Mouse (Mus musculus) frontal cortex, adult (tissue): ENCODE measurements around the gene 3110001I22Rik.
"Not testable (repeated sequence)": the region's sequence is repeated elsewhere in the genome, so short reads cannot be mapped to it uniquely, and the experiment has no call there.

Experiments used
- ATAC-seq: cut with Nextera tagmentation; 2 replicates; pipeline ENCODE4 v1.9.2; 2017; ENCODE audit warnings: mild to moderate bottlenecking, moderate library complexity, mixed read lengths; ENCODE audit not compliant: low TSS enrichment

The 3110001I22Rik gene

DNA sequence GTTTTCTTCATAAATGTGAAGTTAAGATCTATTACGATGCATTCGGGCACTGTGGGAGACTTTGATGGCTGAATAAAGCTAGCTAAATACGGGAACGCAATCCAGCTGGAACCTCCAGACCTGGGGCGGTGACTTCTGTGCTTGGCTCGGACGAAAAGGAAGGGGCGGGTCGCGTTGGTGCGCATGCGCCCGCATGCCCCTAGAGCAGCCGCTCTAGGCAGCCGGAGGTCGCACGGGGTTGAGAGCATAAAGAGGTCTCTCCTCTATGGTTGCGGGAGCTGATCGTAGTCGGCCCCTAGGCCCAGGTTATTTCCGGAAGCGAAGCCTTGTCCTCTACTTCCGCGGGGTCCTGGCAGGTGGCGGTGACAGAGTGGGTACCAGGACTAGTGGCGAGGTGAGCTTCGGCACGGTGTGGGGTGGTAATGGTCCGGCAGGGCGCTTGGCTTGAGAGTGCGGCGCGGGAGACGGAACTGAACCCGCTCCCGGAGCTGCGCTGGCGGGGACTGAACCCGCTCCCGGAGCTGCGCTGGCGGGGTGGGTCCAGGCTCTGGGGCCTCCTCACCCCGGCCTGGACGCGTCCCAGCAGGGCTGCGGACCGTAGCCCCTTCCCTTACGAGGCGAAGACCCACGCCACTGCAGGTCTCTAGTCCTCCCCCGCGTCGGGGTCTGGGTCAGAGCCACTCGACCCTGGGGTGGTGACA, at the start of gene 3110001I22Rik, which contains the start of gene Bfar:
TSS of gene 3110001I22Rik (plus strand) at position 245 of the 701 bp plus-strand sequence.
TSS of gene Bfar (plus strand) at position 174 of the 701 bp plus-strand sequence.
- peak; percentile 82 for ATAC-seq

DNA sequence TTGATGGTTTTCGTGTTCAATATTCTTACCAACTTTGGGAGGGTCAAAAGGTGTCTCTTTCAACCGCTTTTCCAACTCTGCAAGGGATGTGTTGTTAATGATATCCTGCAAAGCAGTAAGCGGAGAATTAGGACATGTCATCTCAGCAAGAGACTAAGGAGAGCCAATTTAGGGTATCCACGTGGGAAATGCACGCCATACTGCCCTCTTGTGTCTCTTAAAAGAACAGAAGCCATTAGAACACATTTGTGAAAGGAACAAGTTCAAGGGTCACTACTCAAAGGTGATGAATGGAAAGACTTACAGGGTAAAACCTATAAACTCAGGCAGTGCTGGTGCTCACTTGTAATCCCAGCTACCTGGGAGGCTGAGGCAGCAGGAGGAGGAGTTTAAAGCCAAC, 43.4 kb upstream of the 3110001I22Rik start:
- ATAC-seq: no peak

DNA sequence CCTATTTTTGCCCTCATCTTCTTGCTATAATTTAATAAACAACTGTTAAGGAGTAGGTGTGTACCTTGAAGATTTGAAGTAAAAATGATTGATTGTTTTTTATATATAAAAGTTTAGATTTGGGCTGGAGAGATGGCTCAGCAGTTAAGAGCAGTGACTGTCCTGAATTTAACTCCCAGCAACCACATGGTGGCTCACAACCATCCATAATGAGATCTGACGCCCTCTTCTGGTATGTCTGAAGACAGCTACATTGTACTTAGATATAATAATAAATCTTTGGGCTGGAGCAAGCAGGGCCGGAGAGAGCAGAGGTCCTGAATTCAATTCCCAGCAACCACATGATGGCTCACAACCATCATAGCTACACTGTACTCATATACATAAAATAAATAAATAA, 33.5 kb upstream of the 3110001I22Rik start:
- not testable (repeated sequence) for ATAC-seq

DNA sequence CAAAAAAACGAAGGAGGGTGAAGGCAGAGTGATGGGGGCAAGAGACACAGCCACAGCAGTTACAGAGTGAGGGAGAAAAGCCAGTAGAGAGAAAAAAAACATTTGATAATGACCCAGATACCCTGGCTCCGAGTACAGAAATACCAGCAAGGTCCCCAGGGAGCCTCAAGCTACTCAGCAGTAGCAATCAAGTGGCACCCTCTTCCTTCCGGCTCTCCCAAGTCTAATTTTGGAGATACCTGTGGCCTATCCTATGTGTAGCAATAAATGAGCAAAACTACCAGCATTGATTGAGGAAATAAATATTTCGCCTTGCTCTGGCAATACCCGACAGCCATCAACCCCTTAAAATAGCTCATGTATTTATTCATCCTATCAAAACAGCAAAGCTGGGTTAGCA, 32.2 kb upstream of the 3110001I22Rik start:
- ATAC-seq: no peak

DNA sequence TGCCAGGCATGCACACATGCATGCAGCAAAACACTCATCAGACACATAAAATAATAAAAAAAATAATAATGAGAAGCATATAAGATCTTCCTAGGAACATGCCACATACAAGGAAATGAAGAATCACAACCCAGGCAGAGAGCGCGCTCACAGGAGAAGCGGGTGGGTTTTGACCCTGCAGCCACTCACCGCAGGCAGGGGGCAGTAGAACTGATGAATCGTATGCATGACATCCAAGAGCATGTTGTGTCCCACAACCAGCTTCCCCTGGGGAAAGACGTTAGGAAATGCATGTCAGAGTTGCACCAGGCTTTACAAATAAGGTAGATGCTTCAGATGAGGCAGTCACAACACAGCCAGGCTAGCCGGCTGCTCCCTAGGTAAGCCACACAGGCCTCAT, 31.7 kb upstream of the 3110001I22Rik start:
- no peak for ATAC-seq

DNA sequence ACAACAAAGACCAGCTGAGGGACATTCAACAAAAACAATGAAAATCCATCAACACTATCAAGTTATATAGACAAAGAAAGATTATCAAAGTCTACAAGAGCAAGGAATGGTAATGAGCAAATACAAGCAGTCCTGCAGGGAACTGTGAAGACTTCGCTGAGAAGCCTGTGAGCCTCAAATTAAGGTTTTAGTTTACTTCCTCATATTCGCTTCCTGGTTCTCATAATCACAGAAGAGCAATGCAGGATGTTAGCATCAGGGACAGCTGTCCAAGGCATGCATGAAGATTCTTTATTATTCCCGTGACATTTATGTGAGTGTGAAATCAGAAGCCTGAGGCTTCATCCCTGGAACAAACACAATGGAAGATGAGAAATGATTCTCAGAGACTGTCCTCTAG, 27.3 kb upstream of the 3110001I22Rik start:
- ATAC-seq: no peak

DNA sequence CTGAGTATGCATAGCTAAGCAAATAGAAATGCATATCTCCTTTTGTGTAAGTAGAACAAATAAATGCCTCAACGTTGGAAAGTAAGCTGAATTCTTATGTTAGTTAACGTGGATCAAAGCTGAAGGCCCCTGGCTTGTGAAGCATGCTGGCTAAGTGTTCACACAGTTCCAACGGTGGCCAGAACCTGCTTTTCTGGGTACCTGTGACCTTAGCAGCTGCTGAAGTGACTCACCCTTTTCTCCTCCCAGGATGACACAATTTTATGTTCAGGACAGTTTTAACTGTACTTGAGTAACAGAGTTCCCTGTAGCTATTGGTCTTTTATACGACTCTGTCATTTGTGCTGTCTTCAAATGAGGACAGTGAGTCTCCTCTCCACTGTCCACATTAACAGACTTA, 25.8 kb upstream of the 3110001I22Rik start:
- no peak for ATAC-seq

DNA sequence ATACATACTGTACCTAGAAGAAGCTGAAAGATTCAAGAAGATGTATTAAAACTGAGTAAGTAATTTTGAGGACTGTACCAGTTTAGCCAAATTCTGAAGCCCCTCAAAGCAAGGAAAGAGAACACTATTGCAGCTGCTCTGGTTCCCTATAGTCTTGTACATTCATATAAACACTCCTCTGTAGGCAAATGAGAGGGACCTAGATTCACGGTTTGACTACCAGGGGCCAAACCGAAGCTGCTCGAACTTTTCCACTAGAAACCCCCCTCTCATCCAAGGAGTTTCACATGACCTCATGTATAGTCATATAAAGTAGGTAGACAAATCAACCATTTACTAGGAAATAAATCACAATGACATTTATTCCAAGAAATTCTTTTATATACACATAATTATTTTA, 12.8 kb upstream of the 3110001I22Rik start:
- ATAC-seq: no peak

DNA sequence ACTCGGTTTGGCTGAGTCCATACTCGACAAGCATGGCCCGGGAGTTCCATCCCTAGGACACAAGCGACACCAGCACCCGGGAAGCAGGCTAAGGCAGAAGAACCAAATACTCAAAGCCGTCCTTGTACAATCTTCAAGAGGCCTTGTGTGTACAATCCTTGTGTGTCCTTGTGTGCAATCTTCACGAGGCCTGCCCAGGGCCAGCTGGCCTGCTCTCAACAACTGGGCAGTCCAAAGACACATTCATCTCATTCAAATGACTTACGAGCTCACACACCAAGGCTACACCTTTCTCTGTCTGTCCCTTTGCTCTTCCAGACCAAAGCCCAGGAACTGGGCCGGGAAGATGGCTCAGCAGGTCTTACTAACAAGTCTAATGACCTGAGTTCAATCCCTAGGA, 11.0 kb upstream of the 3110001I22Rik start:
- no peak for ATAC-seq

DNA sequence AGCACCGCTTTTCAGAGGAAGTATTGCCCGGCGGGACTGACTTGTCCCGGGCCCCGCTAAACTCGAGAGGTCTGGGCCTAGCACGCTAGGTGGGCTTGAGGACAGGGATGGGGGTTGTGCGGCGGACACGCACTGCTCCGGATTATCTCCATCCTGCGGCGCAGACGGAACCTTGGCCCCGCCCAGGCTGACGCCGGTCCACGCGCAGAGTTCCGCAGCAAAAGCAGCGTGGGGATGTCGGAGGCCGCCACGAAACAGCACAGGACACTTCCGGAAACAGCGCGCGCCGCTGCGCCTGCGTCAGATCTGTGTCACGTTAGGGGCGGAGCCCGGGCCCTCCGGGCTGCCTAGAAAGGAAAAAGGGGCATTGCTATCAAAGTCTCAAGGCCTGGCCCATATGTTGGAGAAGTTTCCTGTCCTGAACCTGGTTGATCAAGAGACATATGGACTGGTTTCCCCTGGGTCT, 3.8 kb upstream of the 3110001I22Rik start, which contains the start of gene Parn:
TSS of gene Parn (minus strand) at position 293 of the 466 bp plus-strand sequence.
- ATAC-seq: peak; percentile 90

DNA sequence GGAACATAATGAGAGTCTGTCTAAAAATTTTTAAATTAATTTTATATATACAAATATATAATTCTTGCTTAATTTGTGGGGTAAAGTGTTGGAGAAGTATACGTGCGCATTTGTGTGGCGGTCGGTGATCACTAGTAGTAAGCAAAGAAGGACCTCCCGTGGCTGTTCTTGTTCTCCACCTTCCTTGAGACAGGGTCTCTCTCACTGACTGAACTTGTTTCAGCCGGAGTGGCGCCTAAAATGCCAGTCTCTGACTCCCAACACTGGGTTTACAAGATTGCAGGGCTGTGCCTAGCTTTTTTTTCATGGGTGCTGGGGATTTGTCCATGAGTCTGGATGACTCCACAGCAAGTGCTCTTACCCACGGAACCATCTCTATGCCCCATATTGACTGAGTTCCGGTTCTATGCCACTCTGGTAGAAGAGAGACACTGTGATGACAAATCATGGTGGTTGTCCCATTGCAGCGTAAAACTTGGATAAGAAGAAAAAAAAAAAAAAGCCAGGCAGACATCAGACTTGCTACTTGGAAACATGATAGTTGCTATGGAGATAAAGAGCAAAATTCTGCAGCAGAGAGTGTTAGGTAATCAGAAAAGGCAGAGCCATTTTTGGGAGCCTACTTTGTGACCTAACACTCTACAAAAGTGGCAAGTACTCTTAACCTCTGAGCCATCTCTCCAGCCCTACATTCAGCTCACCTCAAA, 3.2 kb upstream of the 3110001I22Rik start:
- no peak for ATAC-seq

DNA sequence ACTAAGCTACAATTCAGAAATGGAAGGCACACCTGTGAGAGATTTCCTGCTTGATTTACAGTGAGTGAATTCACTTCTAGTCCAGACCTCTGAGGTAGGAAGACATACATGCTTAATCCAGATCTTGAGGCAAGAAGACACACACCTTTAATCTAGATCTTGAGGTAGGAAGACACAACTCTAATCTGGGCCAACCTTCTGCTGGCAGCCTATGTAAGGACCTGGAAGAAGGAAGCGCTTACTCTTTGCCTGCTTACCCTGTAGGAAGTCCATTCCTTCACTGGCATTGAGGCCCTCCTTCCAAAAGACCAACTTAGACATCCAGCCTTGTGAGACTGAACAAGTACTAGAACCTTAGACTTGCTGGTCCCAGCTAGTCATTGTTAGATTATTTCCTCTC, 2.4 kb upstream of the 3110001I22Rik start:
- no peak for ATAC-seq

DNA sequence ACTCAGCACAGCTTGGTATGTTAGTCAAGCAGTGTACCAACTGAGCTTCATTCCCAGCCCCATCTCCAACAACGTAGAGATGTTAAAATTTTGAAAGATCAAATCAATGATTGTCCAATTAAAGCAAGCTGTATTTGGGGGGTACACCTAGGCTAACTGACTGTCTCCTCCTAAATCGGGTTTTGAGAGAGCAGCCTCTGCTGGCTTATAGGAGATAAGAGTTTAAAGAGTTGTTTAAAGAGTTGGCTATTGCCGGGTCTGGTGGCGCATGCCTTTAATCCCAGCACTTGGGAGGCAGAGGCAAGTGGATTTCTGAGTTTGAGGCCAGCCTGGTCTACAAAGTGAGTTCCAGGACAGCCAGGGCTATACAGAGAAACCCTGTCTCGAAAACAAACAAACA, 833 bp upstream of the 3110001I22Rik start:
- ATAC-seq: not testable (repeated sequence)

DNA sequence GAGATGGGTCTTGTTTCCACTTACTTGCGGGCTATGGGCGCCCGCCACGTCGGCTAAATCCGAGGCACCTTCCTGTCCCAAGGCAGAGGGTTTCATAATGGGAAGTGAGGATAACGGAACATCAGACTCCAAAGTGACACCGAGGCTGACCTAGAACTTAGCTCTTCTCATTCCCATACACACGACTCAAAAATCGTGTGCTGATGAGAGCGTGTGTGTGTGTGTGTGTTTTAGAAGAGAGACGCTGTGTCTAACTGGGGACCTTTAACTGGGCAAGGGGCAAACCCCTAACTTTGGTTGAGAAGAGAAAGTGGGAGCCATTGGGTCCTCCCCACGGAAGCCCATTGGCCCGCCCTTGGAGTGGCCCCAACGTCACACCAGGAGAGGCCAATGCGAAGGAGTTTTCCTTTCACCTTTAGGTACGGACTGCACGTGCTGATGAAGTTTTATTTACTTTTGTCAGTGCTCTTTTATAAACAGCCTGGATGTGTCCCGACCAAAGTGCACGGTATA, 713 bp downstream of the 3110001I22Rik start:
- ATAC-seq: no peak

DNA sequence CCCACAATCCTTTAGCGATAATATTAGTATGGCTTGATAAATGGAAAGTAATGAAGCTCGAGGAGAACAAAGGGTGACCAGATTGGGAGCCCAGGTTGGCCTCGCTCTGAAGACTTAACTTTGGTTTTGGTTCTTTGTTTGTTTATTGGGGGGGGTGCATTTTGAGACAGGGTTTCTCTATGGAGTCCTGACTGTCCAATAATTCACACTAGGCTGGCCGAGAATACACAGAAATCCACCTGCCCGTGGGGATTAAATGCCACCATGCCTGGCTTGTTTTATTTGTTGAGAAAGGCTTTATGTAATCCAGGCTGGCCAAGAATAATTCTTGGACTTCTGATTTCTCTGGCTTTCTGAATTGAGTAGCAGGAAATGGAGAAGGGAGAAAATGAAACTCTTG, 1.4 kb downstream of the 3110001I22Rik start:
- ATAC-seq: no peak

DNA sequence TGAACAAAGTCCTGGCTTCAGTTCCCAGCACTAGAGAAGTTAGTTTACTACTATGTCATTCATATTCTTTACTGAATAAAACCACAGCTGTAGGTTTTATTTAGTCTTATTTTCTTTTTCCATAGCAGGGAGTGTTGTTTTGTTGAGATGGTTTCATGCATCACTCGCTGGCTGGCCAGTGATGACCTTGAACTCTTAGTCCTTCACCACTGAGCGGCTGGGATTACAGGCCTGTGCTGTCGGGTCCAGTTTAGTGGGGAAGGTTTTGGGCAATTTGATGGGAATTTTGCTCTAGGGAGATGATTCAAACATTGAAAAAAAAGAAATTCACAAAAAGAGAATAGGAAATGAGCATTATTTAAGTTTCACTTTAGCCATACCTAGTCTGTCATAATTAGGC, 2.8 kb downstream of the 3110001I22Rik start:
- no peak for ATAC-seq

DNA sequence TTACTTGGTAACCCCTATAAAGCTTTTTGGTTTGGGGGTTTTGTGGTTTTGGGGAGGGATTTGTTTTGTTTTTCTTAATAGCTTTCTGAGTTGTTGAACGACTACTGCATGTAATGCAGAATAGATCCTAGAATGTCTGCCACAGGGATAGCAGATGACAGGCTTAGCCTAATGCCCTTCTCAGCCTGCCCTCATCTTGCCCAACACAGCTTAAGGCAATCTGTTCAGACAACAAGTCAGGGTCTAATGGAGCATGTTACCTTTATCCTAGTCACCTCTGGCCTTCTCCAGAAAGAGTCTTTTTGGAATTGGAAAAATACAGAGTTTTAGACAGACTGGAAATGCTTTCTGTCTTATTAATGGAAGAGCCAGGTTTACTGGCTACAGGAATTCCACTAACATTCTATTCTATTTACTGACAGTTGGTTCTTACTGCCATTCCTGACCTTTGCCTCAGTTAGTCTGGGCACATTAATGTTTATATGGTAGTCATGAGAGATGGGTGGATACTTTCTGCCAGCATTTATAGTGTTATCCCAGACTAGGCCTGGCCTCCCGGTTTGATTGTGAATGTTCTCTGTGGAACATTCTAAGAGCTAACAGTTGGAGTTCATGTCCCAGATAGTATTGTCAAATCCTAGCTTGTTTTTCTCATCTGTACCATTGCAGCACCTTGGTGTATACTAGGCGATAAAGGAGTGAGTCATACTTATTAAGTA, 7.0 kb downstream of the 3110001I22Rik start:
- ATAC-seq: no peak

DNA sequence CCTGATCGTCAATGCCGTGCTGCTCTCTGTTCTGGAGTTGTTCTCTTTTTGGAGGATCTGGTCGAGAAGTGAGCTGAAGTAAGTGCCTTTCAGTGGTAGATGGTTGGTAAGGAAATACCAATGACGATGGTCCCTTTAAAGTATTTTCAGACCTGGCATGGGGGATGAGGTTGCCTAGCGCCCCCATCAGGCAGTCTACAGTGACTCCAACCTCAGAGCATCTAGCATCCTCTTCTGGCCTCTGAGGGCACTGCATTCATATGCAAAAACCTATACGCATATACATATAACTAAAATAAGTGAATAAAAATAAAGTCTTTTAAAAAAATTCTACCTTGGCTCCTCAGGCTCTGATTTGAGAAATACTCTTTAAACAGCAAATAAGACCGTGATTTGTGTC, 27.3 kb downstream of the 3110001I22Rik start:
- no peak for ATAC-seq

DNA sequence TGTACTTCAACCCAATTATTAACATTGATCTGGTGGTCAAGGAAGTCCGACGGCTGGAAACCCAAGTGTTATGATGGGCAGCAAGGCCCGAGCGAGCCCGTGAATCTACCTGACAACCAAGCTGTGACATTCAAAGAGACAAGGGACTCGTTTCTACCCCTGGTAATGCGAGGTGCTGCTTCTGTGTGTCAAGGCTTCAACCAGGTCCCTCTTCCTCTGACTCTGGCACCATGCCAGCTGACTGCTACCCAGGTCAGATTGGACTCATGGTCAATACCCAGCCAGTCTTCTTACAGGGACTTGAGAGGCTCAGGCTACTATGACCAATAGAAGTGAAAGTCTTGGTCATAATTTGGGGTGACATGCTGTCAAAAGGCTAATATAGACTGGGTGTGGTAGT, 30.5 kb downstream of the 3110001I22Rik start:
- ATAC-seq: no peak

DNA sequence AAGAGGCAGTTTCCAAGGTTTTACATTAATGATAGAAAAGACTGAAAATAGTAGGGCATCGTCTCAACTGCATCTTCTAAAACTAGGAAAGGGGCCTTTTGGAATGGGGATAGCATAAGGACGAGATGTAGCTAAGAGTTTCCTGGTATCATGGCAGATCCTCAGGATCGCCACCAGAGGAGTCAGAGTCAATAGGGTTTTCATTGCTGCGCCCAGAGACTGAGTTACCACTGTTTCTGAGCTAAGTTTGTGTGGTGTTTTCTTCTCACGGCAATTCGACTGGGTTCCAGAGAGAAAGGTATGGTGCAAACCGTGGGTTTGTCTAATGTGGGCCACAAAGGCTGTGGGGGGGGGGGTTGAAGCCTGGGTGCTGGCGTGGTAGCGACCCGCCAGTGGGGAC, 32.9 kb downstream of the 3110001I22Rik start:
- ATAC-seq: no peak

DNA sequence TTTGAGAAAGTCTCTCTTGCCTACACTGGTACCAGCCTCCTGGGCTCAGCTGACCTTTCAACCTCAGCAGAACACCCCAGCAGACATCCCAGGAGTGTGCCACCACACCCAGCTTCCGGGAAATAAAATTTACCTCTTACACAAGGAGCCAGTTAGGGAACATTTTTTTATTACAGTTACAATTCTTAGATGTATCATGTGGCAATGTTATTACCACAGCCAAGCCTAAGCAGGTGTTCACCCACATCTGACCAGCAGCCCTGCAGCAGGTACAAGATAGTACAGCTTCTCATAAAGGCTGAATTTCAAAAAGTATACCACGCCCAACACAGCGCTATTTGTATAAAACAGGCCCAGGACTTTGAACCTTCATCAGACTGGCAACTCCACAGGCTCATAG, 43.2 kb downstream of the 3110001I22Rik start:
- ATAC-seq: no peak

DNA sequence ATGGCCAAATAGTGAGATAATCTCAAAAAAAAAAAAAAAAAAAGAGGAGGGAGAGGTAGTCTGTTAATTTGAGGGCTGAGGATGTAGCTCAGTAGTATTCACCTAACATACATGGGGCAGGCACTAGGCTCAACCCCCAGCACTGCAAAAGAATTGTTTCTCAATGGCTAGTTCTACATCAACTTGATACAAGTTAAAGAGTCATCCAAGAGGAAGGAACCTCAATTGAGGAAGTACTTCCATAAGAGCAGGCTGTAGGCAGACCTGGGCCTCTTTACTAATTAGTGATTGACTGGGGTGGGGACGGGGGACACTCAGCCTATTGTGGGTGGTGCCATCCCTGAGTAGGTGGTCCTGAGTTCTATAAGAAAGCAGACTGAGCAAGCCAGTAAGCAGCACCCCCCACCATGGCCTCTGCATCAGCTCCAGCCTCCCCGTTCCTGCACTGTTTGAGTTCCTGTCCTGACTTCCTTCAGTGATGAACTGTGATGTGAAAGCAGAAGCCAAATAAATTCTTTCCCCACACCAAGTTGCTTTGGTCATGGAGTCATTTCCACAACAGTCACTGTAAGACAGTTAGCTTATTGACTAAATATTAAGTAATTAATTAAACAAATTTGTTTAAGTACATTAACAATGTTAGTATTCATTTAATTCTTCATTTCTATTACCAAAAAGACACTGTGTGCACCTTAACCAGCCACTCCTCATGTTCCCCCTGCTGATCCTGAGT, 45.3 kb downstream of the 3110001I22Rik start:
- ATAC-seq: no peak
